Mouse (Mus musculus): ENCODE results near the gene Fance.

DNA sequence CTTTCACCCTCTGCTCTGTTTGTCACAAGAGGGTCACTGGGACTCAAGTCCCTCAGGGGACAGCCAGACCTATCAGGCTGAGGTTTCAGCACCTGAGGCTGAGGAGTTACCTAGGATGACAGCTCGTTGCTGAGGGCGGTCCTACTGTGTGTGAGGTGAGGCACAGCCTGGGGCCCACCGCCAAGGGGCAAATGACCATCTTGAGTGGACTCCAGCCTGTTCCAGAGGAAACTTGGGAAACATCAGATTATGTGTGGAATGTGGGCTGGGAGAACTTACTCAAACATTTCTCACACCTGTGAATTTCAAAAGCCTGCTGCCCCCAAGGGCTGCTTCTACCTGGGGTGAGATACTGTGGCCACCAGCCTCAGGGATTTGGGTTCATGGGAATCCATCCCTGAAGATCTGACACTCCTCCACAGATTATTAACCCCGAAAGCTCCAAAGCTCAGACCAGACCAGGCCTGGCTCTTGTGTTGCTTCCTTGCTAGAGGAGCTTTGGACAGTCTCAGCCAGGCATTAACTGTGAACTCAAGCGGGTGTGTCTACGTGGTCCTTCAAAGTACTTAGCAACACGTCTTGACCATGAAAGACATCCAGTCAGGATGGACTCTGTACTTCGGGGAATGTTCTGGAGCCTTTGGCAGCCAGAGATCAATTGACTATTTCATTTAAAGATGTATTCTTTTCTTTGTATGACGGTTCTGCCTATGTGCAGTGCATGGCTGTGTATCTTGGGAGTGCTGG is 47.4 kb downstream of the Fance start:
- no peak for TF ChIP-seq CTCF (conservative IDR thresholded peaks at IDR 0.05; ENCODE audit: insufficient read depth, insufficient read length, low read depth, low read length)
- no peak for TF ChIP-seq POLR2A (IDR thresholded peaks at IDR 0.05; ENCODE audit: low read depth, low read length)

Measured in kidney, adult 2 months (tissue).